Mouse (Mus musculus) megakaryocyte, adult 5-6 weeks (primary cell): ENCODE data around the gene Cebpa. TPM values are rescaled to one million over a fixed set of nuclear protein-coding genes. Genes with fewer than 3 reads are reported as not detected.

Experiments used
- ATAC-seq: 2 replicates; pipeline ENCODE4 v1.8.0; 2016; ENCODE audit warnings: mild to moderate bottlenecking, inconsistent platforms; ENCODE audit not compliant: poor library complexity, severe bottlenecking
- total RNA-seq, 2 experiments: library from RNA; stranded (forward) in 1 of 2; stranded (reverse) in 1 of 2; fragments of 153-499, 151-499 nt in 1 of 2; fragments of 221-1000, 200-1000 nt in 1 of 2; gene quantifications; 2 replicates each; pipeline versions ENCODE4 v1.2.3 to v1.2.4; 2015 to 2017

Cebpa gene
- total RNA-seq, 2 experiments from 2014 or later: 22.4 to 57.0 TPM

DNA sequence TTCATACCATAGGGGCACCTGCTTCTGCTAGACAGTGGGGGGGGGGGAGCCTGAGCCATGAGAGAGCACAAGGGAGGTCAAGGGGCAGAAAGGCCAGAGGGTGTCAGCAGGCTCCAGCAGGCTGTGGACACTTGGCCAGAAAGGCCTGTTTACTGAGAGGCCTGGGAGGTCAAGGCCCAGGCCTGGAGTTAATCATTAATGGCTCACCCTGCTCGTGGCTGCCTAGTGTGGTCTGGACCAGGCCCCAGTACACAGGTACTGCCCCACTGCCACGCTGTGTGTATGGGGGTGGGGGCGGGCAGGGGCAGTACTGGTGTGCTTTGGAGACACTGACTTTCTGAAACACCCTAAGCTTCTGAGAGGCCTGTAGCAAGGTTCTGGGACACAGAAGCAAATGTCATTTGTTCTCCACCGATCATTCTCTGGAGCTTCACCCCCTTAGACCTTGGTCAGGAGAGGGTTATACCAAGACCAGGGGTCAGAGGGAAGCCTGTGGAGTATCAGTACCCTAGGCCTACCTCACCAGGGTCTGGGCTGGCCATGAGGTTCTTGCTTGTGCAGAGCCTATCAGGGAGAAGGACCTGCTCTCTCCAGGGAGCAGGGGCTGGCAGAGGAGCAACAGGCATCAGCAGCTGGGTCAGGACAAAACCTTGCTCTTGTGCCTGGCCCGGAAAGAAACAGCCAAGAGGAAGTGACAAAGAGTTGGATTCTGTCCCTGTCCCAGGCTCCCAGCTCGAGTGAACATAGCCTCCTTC lies 24.9 kb downstream of the Cebpa start:
- ATAC-seq: no peak

DNA sequence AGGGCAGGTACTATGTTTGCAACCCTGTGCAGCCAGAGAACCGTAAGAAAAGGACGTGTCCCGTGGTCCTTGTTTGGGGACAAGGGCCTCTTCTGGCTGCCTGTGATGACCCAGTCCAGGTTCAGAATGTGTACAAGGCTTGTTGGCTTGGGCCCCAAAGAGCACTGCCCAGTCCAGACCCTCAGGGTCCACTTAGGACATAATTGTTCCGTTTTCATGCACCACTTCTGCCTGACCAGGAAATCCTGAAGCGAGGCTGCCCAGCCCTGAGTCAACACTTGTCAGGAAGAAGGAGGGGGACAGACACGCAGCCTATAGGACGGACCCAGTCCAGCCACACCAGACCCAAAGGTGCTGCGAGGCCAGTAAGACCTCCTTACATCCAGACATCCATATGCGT lies 26.0 kb downstream of the Cebpa start:
- ATAC-seq: peak; percentile 47

DNA sequence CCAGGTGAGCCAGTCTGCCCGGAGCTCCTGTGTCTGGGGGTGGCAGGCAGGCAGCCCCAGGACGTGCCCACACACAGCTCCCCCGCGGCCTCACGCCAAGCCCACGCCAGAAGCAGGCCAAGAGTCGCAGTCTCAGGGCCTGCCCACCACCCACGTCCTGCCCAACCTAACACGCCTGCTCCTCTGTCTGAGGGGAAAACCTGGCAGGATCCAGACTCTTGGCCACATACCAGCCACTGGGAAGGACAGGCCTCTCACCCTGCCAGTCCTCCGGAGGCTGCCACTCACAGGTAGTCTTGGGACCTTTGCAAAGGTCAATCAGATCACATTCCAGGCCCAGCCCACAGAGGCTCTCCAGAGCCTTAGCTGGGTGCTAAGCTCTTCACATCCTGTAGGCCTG lies 27.2 kb downstream of the Cebpa start:
- ATAC-seq: no peak

DNA sequence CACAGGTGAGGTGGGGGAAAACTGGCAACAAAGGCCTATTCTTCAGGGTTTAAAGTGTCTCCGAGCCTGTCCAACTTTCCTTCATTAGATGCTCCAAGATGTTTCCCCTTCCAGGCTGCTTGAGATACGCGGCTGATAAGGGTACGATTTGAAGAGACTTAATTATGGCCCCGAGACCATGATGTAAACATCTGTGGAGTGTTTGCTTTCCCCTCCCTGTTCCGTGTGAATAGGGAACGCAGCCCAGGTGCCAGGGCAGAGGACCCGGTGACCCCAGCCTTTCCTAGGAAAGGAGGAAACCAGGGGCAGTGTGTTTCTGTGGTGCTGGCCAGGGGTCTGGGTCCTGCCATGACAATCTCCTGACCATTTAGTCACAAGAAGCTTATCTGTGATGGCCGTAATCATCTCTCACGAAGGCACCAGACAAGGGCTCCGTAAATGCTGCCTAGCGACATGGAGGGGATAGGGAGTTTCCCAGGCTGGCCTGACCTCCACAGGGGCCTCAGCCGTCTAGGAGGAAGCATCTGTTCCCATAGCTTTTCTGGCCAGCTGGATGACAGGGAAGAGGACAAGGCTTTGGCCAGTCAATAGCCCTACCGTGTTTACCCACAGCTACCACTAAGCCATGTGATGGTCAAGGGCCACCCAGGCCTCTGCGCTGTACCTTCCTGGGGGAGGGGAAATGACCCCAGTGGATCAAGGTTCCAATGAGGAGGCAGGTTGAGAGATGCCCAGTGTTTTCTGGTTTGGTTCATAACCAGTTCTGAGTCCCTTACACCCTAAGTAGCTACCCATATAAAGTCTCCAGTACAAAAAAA lies 30.7 kb downstream of the Cebpa start:
- ATAC-seq: no peak

DNA sequence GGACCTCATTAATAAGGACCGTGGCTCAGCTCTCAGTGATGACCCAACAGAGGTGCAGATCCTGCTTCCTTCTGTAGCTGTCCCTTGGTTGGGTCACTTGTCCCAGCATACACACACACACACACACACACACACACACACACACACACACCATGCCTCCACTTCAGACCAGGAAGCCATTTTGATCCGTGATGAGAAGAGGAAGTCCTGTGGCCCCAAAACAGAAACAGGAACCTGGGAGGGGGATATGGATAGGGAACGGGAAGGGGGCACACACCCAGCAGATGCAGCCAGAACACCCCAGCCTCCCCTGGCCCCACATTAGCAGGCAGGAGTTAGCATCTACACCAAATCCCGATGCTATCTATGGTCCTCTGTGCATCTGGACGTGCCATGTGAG lies 31.8 kb downstream of the Cebpa start:
- ATAC-seq: peak; percentile 80

DNA sequence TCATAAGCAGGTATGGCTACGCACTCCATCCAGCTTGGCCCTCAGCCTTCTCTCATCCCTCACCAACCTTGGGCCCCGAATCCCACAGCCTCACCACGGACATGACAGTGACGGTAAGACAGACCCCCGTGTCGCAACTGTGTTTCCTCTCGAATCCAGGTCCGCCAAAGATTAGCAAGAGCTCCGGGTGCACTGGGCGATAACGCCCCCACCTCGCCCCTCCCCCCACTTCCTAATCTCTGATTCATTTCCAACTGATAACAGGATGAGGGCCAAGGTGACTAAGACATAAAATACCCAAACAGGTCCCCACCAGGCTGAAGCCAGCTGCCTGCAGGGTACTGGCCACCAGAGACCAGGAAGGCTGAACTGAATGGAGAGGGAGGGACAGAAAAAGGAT lies 35.4 kb downstream of the Cebpa start:
- peak; percentile 10; the same call in 1 of the 2 replicates for ATAC-seq

DNA sequence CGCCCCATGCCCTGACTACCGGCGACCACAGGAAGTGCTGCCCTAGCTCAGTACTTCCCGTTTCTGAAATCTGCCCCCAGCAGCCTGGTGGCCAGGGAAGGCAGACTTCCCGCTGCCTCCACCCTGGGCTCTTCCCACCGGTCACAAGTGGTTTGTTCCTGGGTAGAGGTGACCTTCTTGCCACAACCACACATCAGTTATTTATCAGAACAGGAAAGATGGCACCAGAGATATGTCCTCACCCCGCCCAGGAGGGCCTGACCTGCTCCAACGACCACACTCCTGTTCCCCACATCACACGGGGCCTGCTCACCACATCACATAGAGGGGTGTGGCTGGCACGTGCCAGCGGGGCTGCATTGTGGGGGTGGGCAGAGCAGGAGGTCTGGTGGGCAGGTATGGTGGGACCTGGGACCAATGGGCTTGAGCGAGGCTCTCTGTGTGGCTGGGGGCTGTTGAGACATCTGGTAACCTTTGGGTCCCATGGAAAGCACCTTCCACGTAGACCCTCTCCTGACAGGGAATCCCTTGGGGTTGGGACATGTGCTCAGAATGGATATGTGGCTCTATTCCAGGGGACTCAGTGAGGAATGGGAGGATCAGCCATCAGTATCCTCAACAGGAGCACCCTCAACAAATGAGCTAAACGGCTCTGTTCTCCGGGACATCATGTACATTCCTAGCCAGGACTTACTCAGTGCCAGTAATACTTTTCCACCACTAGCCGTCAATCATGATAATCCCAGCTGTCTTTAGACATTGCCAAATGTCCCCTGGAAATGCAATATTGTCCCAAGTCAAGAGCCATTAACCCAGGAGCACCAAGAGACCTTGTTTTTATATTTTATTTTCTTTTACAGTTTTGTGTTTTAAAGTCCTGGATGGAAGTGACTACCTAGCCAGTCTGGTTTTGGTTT lies 37.7 kb downstream of the Cebpa start:
- peak; percentile 85 for ATAC-seq

DNA sequence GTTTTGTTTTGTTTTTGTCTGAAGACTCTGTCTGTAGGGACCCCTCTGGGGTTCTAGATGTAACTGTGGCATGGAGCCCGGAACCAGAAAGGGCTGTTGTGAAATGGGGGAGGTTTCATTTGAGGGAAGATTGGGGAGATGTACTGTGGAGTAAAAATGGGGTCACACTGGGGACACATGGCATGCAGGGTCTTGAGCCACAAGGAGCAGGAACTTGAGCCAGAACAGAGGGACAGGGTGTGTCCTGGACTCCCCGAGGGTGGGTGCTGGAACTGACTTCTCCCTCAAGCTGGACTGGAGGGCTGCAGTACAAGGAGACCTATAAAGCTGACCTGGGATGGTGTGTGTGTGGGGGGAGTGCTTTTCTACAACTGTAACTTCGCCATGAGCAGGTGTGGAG lies 38.4 kb downstream of the Cebpa start:
- peak; percentile 54 for ATAC-seq

DNA sequence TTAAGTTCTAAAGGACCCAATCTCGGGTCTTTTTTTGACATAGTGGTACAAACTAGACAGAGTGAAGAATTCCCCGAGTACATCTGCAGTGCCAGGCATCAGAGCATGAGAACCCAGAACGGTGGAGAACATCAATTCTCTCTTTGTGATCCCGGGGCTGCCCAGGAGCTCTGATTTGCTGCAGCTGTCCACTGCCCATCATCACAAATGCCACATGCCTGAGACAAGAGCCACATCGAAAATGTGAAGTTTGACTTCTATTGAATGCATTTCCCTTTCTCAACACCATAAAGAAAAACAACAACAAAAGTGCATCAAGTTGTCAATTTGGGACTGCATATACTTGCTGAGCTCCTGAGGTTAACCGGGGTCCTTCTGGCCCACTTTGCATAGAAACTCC lies 43.4 kb downstream of the Cebpa start:
- ATAC-seq: no peak

DNA sequence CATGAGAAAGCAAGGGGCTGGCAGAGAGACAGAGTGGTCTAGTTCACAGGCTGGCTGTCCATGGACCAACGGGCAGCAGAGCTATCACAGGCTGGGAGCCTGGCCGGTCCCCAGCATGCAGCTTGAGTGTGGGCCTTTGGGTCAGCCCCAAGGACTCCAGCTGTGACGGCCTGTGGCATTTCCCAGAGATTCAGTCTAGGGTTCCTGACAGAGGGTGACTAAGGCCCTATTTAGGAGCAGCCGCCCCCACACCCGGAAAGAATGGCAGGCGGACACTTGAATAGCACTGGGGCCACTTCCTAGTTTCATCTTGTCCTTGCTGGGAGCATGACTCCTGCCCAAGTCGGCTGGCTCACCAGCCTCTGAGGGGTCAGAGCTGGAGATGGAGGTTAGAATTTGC lies 44.5 kb downstream of the Cebpa start:
- ATAC-seq: peak; percentile 66

DNA sequence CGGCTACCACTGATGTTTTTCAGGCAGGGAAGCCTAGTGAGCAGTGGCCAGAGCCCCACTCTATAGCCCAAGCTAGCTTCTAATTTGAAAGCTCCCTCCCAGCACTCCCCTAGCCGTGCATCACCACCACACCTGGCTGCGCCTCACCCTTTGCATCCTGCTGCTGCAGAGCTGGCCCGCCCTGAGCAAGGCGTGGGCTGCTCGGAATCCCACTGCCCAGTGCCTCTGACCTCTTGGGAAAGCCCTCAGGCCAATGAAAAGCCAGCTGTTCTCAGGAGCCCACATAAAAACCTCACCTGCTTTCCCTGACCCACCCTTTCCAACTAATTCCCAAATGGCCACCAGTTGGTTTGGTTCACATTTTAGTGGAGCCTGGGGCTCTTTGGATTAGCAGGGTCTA lies 45.0 kb downstream of the Cebpa start:
- ATAC-seq: no peak

DNA sequence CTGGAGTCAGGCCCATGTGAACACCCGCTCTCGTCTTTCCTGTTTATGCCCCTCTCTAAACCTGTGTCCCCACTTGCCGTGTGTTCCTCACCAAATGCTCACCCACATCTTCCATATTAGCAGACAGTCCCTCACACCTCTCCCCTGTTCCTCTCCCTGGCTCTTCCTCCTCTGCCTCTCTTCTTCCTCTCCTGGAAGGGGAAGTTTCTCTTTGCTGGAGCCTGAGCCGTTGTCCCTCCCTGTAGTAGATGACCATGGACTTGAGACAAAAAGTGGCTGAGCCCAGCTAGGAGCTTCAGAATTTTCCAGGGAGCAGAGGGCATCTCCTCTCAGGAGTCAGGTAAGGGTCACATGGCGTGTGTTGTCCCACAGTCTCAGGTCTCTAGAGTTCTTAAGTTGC lies 47.9 kb downstream of the Cebpa start:
- ATAC-seq: peak; percentile 46

DNA sequence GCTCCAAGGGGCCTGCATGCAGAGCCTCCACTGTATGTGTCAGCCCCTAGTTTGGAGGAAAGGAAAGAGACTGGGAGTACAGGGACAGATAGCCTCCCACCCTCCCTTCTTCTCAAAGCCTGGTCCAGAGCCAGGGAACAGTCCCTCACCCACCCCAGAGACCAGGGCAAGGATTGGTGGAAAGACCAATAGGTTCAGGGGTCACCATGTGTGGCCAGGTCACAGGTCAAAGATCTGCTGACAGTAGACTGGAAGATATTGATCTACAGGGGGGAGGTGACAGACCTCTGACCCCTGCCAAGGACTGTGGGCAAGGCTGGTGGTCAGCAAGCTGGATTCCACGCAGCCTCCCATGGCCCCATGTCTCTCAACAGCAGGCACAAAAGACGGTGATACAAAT lies 48.8 kb downstream of the Cebpa start:
- no peak for ATAC-seq

DNA sequence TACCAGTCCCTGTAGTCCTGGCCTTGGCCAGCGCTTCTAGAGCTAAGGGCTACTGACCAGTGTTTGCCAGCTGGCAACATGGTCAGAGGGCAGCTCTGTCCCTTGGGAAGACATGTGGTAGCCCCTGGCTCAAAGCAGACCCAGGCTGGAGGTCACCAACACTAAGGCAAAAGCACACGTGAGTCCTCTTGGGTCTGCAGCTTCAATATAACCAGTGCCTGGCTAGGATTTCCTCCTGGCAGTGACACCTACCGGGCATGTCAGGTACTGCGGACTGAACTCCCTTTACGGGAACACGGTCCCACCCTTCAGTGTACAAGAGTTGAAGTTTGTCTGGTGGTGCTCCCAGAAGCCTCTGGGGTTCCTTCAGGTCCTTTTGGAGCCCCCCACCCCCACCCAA lies 50.2 kb downstream of the Cebpa start:
- peak; percentile 89 for ATAC-seq

Other genes with a start within 250 kb of the Cebpa start
- 43.8 and 61.5 TPM in 2 replicates for gene Pepd, start 206.9 kb upstream of the Cebpa start, total RNA-seq (2015)
- 50.2 and 54.4 TPM in 2 replicates for gene Pepd, start 206.9 kb upstream of the Cebpa start, total RNA-seq (2017)
- gene Cebpg, start 62.7 kb upstream of the Cebpa start, total RNA-seq (2015): 29.8 and 33.5 TPM in 2 replicates
- 60.1 and 86.5 TPM in 2 replicates for gene Cebpg, start 62.7 kb upstream of the Cebpa start, total RNA-seq (2017)
- not detected in 2 replicates for gene Slc7a10, start 67.1 kb downstream of the Cebpa start, total RNA-seq (2015)
- not detected in 2 replicates for gene Slc7a10, start 67.1 kb downstream of the Cebpa start, total RNA-seq (2017)
- gene Lrp3, start 96.2 kb downstream of the Cebpa start, total RNA-seq (2015): not detected in 2 replicates
- not detected in 2 replicates for gene Lrp3, start 96.2 kb downstream of the Cebpa start, total RNA-seq (2017)
- 7.2 and 7.7 TPM in 2 replicates for gene Gpatch1, start 199.1 kb downstream of the Cebpa start, total RNA-seq (2015)
- 7.2 TPM in 2 replicates for gene Gpatch1, start 199.1 kb downstream of the Cebpa start, total RNA-seq (2017)
- gene Rhpn2, start 214.9 kb downstream of the Cebpa start, total RNA-seq (2015): not detected in 2 replicates
- gene Rhpn2, start 214.9 kb downstream of the Cebpa start, total RNA-seq (2017): not detected in 2 replicates